Mouse (Mus musculus): ENCODE data around the gene 1700025G04Rik. TPM values are rescaled to one million over a fixed set of nuclear protein-coding genes. Genes with fewer than 3 reads are reported as not detected.
"Not testable (repeated sequence)": the region's sequence is repeated elsewhere in the genome, so short reads cannot be mapped to it uniquely, and the experiment has no call there.

1700025G04Rik gene
- total RNA-seq, 1 experiment from 2014 or later: 21.8 TPM

GRCm38 (mm10) chr1:151819190-151819589 is 270.7 kb downstream of the 1700025G04Rik start:
- peak; percentile 50 for ATAC-seq (replicated peaks; ENCODE audit: low read depth, poor library complexity, severe bottlenecking)

- no peak for ATAC-seq (replicated peaks; ENCODE audit: low read depth, poor library complexity, severe bottlenecking)
These were observed 273.9 kb downstream of the 1700025G04Rik start for GRCm38 (mm10) chr1:151816051-151816450.

GRCm38 (mm10) chr1:151812004-151812712 is 277.8 kb downstream of the 1700025G04Rik start:
- no peak for ATAC-seq (replicated peaks; ENCODE audit: low read depth, poor library complexity, severe bottlenecking)

- no peak for ATAC-seq (replicated peaks; ENCODE audit: low read depth, poor library complexity, severe bottlenecking)
These were observed 278.5 kb downstream of the 1700025G04Rik start for GRCm38 (mm10) chr1:151811456-151811855.

GRCm38 (mm10) chr1:151810628-151811421 is 279.1 kb downstream of the 1700025G04Rik start:
- no peak for ATAC-seq (replicated peaks; ENCODE audit: low read depth, poor library complexity, severe bottlenecking)

GRCm38 (mm10) chr1:151807286-151807685 is 282.6 kb downstream of the 1700025G04Rik start:
- ATAC-seq (replicated peaks; ENCODE audit: low read depth, poor library complexity, severe bottlenecking): no peak

GRCm38 (mm10) chr1:151802795-151803194 is 287.1 kb downstream of the 1700025G04Rik start:
- not testable (repeated sequence) for ATAC-seq (replicated peaks; ENCODE audit: low read depth, poor library complexity, severe bottlenecking)
